Mouse (Mus musculus) CH12.LX (cell line): ENCODE measurements around the gene Angptl7.

Experiments used
- CHD2 ChIP-seq: IDR thresholded peaks from 2 replicates; pipeline ENCODE4 v1.6.1; 2011; ENCODE audit warnings: low read length, improper control_type of control experiment
- CTCF ChIP-seq, 2 experiments: IDR thresholded peaks in 1 of 2; conservative IDR thresholded peaks in 1 of 2; 2 replicates each; pipeline ENCODE4 v1.5.1; 2011 to 2012; ENCODE audit warnings: low read depth in 2 of 2, low read length in 2 of 2, improper control_type of control experiment in 1 of 2, inconsistent platforms in 1 of 2, mild to moderate bottlenecking in 1 of 2, moderate library complexity in 1 of 2
- MXI1 ChIP-seq: IDR thresholded peaks from 2 replicates; pipeline ENCODE4 v1.6.1; 2011; ENCODE audit warnings: mild to moderate bottlenecking, low read depth, low read length, improper control_type of control experiment
- NELFE ChIP-seq: IDR thresholded peaks from 2 replicates; pipeline ENCODE4 v1.6.1; 2011; ENCODE audit warnings: low read depth, low read length, improper control_type of control experiment
- POLR2A ChIP-seq: IDR thresholded peaks from 2 replicates; pipeline ENCODE4 v1.6.1; 2011; ENCODE audit warnings: low read depth, mild to moderate bottlenecking, improper control_type of control experiment, low read length
- POLR2AphosphoS2 ChIP-seq: IDR thresholded peaks from 2 replicates; pipeline ENCODE4 v1.6.1; 2011; ENCODE audit warnings: low read depth, low read length, improper control_type of control experiment
- RAD21 ChIP-seq: IDR thresholded peaks from 2 replicates; pipeline ENCODE4 v1.6.1; 2011; ENCODE audit warnings: low read depth, mild to moderate bottlenecking, low read length, improper control_type of control experiment, moderate library complexity
- TCF12 ChIP-seq: IDR thresholded peaks from 2 replicates; pipeline ENCODE4 v1.6.1; 2014; ENCODE audit warnings: low read depth, mild to moderate bottlenecking, inconsistent platforms, low read length, improper control_type of control experiment
- USF1 ChIP-seq: IDR thresholded peaks from 2 replicates; pipeline ENCODE4 v1.6.1; 2014; ENCODE audit warnings: low read depth, mild to moderate bottlenecking, inconsistent platforms, low read length, improper control_type of control experiment

- TF ChIP-seq MXI1 (no peak), CHD2 (no peak), RAD21 (no peak), CTCF (conservative IDR thresholded peaks at IDR 0.05 in 1 of 2, IDR thresholded peaks at IDR 0.05 in 1 of 2; ENCODE audit: low read depth in 2 of 2, low read length in 2 of 2) (no peak), USF1 (no peak), POLR2A (no peak), TCF12 (no peak), NELFE (no peak), POLR2AphosphoS2 (no peak)
These were observed 37.5 kb downstream of the Angptl7 start for GRCm38 (mm10) chr4:148462717-148463116.
